10 mouse cellular contexts compared by ENCODE assay signal in the genomic region with DNA sequence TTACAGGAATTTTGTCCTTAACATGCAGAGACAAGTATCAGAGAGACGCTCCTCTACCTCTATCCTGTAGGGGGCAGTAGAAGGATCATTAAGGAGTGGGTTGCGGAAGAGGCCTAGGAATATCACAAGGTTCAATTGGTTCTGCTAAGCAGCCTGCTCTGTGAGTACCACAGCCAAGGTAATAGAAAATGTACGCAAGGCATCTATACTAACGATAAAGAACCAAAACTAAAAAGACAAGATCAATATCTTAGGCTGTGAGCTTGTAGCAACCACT.
DNase-seq lines count a peak whose midpoint lies in the region; ATAC-seq and TF ChIP-seq lines count a peak whose summit lies in the region.
"Had no signal": no experiment of that assay in that cellular context is flagged by ENCODE, and none has a peak within 500 bp of the region (broad histone marks: within the 10 kb centered on the region; RNA-seq: fewer than 3 reads in every experiment).

No protein-coding gene starts in this region.

- WGBS in midbrain, embryonic 14.5 days = 67% methylated on average over 4 of the region's 4 CpGs
- 69% methylated on average over 4 of the region's 4 CpGs for WGBS in midbrain, embryonic 13.5 days
- 67% methylated on average over 4 of the region's 4 CpGs for WGBS in forebrain, postnatal 0 days

- ATAC-seq in midbrain, embryonic 14.5 days (ENCODE audit: low FRiP score, low TSS enrichment) = 0 out of 2 replicates have a peak, but pooled peaks have one; percentile 25
- ATAC-seq in midbrain, embryonic 13.5 days = no peak; the same call in 1 of the 2 replicates
- ATAC-seq in forebrain, postnatal 0 days = peak; percentile 55; the same call in 1 of the 2 replicates
- ATAC-seq: activated CD4-positive, CD25-positive, alpha-beta regulatory T cell, adult 4 months had no signal

- no peaks in the 10 kb centered on the region for H3K36me3 ChIP-seq in midbrain, embryonic 14.5 days (ENCODE audit: control insufficient read depth, insufficient read depth, low read length)
- H3K36me3 ChIP-seq in midbrain, embryonic 13.5 days = no peaks in the 10 kb centered on the region
- H3K36me3 ChIP-seq in forebrain, postnatal 0 days (ENCODE audit: insufficient read depth) = no peaks in the 10 kb centered on the region
- H3K36me3 ChIP-seq in splenic B cell, adult 2 months (ENCODE audit: control insufficient read depth, insufficient read depth, low read length, poor library complexity, severe bottlenecking) = no peaks in the 10 kb centered on the region
- H3K36me3 ChIP-seq: kidney, embryonic 15.5 days had no signal

- H3K27ac ChIP-seq in gastrocnemius, adult 2 months = no peak overlapping the region
- H3K27ac ChIP-seq in midbrain, embryonic 14.5 days (replicated peaks; ENCODE audit: low read depth, low read length) = no peak overlapping the region
- H3K27ac ChIP-seq in midbrain, embryonic 13.5 days = no peak overlapping the region
- no peak overlapping the region for H3K27ac ChIP-seq in forebrain, postnatal 0 days (ENCODE audit: low read depth, low read length)
- H3K27ac ChIP-seq: kidney, embryonic 15.5 days had no signal

- H3K4me3 ChIP-seq in gastrocnemius, adult 2 months = no peak overlapping the region
- no peak overlapping the region for H3K4me3 ChIP-seq in midbrain, embryonic 14.5 days (replicated peaks; ENCODE audit: low read depth, low read length)
- no peak overlapping the region for H3K4me3 ChIP-seq in midbrain, embryonic 13.5 days (replicated peaks)
- no peak overlapping the region for H3K4me3 ChIP-seq in forebrain, postnatal 0 days (ENCODE audit: low read depth, low read length)
- H3K4me3 ChIP-seq: kidney, embryonic 15.5 days had no signal

- DNase-seq in gastrocnemius, adult 2 months = no peak
- DNase-seq in gastrocnemius, postnatal 25 days = no peak
- DNase-seq in midbrain, embryonic 14.5 days = peak; percentile 70
- peak; percentile 48 for DNase-seq in forebrain, postnatal 0 days
- peak; percentile 31 for DNase-seq in splenic B cell, adult 2 months (ENCODE audit: low read depth, low spot score)
- no peak for DNase-seq in adrenal gland, postnatal 10 days
- no peak for DNase-seq in frontal cortex, postnatal 36 days (ENCODE audit: low spot score in 2 of 2)

- H3K4me1 ChIP-seq in midbrain, embryonic 14.5 days (ENCODE audit: control insufficient read depth, insufficient read depth, low read length) = no peaks in the 10 kb centered on the region
- no peaks in the 10 kb centered on the region for H3K4me1 ChIP-seq in midbrain, embryonic 13.5 days (replicated peaks)
- H3K4me1 ChIP-seq in forebrain, postnatal 0 days (ENCODE audit: insufficient read depth) = no peaks in the 10 kb centered on the region
- H3K4me1 ChIP-seq: kidney, embryonic 15.5 days had no signal

- intact Hi-C loops in gastrocnemius, adult 2 months (cut with DNase I) = loop anchor here (2.0 to 5.0 kb wide), 2 partner anchors 470 to 638 kb away; partner anchors contain the start of genes Mars2 and Plcl1

- no peak overlapping the region for H3K4me2 ChIP-seq in midbrain, embryonic 14.5 days (ENCODE audit: low read length)
- H3K4me2 ChIP-seq in midbrain, embryonic 13.5 days (replicated peaks) = no peak overlapping the region
- no peak overlapping the region for H3K4me2 ChIP-seq in forebrain, postnatal 0 days (ENCODE audit: low read depth)
- H3K4me2 ChIP-seq: kidney, embryonic 15.5 days had no signal

- H3K9me3 ChIP-seq in midbrain, embryonic 14.5 days (ENCODE audit: control insufficient read depth, low read length) = 0 out of 2 replicates have a peak, but pooled peaks cover 2% of the 10 kb centered on the region
- H3K9me3 ChIP-seq in midbrain, embryonic 13.5 days = no peaks in the 10 kb centered on the region
- H3K9me3 ChIP-seq in forebrain, postnatal 0 days (ENCODE audit: low read length) = no peaks in the 10 kb centered on the region

- peak; percentile 51 for TF ChIP-seq CTCF in gastrocnemius, adult 2 months (IDR thresholded peaks at IDR 0.05)
- peak; percentile 71 for TF ChIP-seq CTCF in forebrain, postnatal 0 days (IDR thresholded peaks at IDR 0.05; ENCODE audit: low read depth)

- H3K27me3 ChIP-seq in midbrain, embryonic 14.5 days (ENCODE audit: control insufficient read depth, insufficient read depth, low read length) = peaks cover 3% of the 10 kb centered on the region; the same call in 1 of the 2 replicates
- H3K27me3 ChIP-seq in midbrain, embryonic 13.5 days = peaks cover 15% of the 10 kb centered on the region; the same call in 1 of the 2 replicates
- no peaks in the 10 kb centered on the region for H3K27me3 ChIP-seq in forebrain, postnatal 0 days (ENCODE audit: insufficient read depth, low read length)
- H3K27me3 ChIP-seq in splenic B cell, adult 2 months (ENCODE audit: control insufficient read depth, insufficient read depth, low read length, poor library complexity, severe bottlenecking) = no peaks in the 10 kb centered on the region
- H3K27me3 ChIP-seq: kidney, embryonic 15.5 days had no signal

- no peak overlapping the region for H3K9ac ChIP-seq in midbrain, embryonic 14.5 days (replicated peaks; ENCODE audit: low read length)
- no peak overlapping the region for H3K9ac ChIP-seq in midbrain, embryonic 13.5 days (replicated peaks)
- H3K9ac ChIP-seq in forebrain, postnatal 0 days = no peak overlapping the region
- H3K9ac ChIP-seq: kidney, embryonic 15.5 days had no signal

Comparison
In these comparisons a context has a peak if more than half of its experiments do, and no peak if none do; other contexts are left out.
1. DNase-seq: peak in midbrain, embryonic 14.5 days (single experiment), forebrain, postnatal 0 days (single experiment) and splenic B cell, adult 2 months (single experiment); none in gastrocnemius, adult 2 months (single experiment), gastrocnemius, postnatal 25 days (single experiment), adrenal gland, postnatal 10 days (single experiment) and frontal cortex, postnatal 36 days (0 of 2).